Mouse (Mus musculus): ENCODE data around the gene Hmga1. TPM values are rescaled to one million over a fixed set of nuclear protein-coding genes. Genes with fewer than 3 reads are reported as not detected.

Gene Hmga1
- total and polyA plus RNA-seq, 3 experiments: 43.8 to 88.7 (median 83.7) TPM

DNA sequence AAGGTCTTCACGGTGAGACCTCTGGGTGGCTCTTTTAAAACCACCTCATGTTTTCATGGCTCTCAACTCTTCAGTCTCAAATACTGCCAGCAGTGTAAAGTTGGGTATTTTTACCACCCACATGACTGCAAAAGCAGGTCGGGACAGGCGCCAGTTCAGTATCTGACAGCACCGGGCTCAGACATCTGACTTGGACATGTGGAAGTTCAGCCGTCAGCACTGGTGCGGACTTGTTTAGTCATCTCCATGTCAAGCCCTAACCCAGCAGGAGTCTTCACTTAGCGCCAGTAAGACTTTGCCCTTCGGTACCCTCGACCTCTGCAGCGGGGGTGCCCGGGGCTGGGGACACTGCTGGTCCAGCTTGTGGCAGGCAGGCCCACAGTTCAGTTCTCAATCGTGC, 31.0 kb downstream of the Hmga1 start:
- no peak for TF ChIP-seq KAT2A (IDR thresholded peaks at IDR 0.05; ENCODE audit: insufficient replicate concordance, low read length)
- no peak for TF ChIP-seq PAX5 (IDR thresholded peaks at IDR 0.05; ENCODE audit: low read length)
- no peak for TF ChIP-seq POLR2AphosphoS2 (IDR thresholded peaks at IDR 0.05; ENCODE audit: low read depth, low read length)
- TF ChIP-seq CHD1 (IDR thresholded peaks at IDR 0.05; ENCODE audit: low read depth, low read length): no peak
- TF ChIP-seq USF1 (IDR thresholded peaks at IDR 0.05; ENCODE audit: low read depth, low read length): no peak
- no peak for TF ChIP-seq ZKSCAN1 (IDR thresholded peaks at IDR 0.05; ENCODE audit: borderline replicate concordance, low read depth, low read length)
- H3K4me3 ChIP-seq (replicated peaks in 1 of 3; ENCODE audit: low read depth in 2 of 3, low read length in 2 of 3, poor library complexity in 1 of 3): no peak overlapping the region
- H3K27ac ChIP-seq (ENCODE audit: insufficient read depth, low read depth): no peak overlapping the region
- H3K4me1 ChIP-seq (ENCODE audit: control insufficient read depth in 1 of 2, insufficient read depth in 2 of 2): peaks cover 9 to 45% of the 10 kb centered on the region in 2 experiments; a peak in 3 of 4 replicates
- no peaks in the 10 kb centered on the region for H3K9me3 ChIP-seq (replicated peaks; ENCODE audit: low read length)
- H3K4me2 ChIP-seq (ENCODE audit: insufficient read depth, low read depth, poor library complexity, severe bottlenecking): no peak overlapping the region
- DNase-seq (ENCODE audit: extremely low read depth): no peak
- dilution Hi-C loops (cut with MboI; ENCODE audit: extremely low pct_ligation_motif_present, extremely low pct_unique_long_range_greater_than_20kb, low sequenced_read_pairs): no loop called here
- H3K36me3 ChIP-seq (replicated peaks in 1 of 2; ENCODE audit: control insufficient read depth in 1 of 2, insufficient read depth in 1 of 2, low read length in 1 of 2): peaks cover 25 to 88% of the 10 kb centered on the region in 2 experiments
- H3K9ac ChIP-seq (ENCODE audit: insufficient read depth, low read depth): no peak overlapping the region
- no peaks in the 10 kb centered on the region for H3K79me2 ChIP-seq (replicated peaks; ENCODE audit: control insufficient read depth, extremely low read depth, insufficient read depth, poor library complexity, severe bottlenecking)
- no peaks in the 10 kb centered on the region for H3K27me3 ChIP-seq (replicated peaks)
- in situ Hi-C loops (cut with MboI; ENCODE audit: low pct_ligation_motif_present, low pct_unique_long_range_greater_than_20kb, low sequenced_read_pairs): no loop called here

DNA sequence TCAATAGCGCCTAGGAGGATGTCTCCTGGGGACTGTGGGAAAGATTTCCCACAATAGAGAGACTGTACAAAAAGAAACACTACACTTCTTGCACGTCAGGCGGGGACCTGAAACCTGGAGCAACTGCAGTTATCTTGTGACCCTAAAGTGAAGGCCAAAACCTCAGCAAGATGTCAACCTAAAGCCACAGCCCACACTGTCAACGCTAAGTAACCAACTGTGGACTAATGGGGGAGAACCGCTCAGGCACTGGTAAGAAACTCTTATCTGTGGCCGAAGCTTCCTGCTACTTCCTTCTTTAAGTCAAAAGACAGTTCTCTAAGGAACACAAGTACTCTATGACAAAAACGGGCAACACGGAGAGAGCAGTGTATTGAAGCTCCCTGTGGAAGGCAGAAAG, 31.9 kb downstream of the Hmga1 start:
- Histone ChIP-seq H3K9ac (ENCODE audit: insufficient read depth, low read depth) (no peak overlapping the region), H3K27ac (ENCODE audit: insufficient read depth, low read depth) (no peak overlapping the region)
- in situ Hi-C loops (cut with MboI; ENCODE audit: low pct_ligation_motif_present, low pct_unique_long_range_greater_than_20kb, low sequenced_read_pairs): no loop called here

DNA sequence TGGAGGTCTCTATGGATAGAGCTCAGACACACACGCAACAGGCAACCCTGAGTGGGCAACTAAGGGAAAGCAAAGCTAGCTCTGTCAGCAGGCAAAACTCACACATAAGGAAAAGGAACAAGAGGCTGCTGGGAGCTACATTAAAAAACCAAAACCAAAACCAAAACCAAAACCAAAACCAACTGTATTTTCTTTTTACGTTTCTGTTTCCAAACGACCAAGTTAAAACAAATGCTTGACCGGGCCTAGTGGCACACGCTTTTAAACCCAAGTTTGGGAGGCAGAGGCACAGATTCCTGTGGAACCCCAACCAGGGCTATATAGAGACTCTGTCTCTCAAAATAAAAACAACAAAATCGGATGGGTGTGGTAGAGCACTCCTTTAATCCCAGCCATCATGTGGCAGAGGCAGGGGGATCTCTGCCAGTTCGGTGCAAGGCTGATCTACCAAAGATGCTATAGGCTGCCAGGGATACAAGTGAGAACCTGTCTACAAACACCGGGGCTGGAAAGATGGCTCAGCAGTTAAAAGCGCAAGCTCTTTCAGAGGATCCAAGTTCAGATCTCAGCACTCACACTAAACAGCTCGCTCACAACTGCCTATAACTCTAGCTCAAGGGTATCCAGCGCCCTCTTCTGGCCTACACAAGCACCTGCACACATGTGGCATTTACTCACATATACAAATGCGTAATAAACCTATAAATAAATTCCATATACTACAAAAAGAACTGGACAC, 35.7 kb downstream of the Hmga1 start:
- peak overlapping the region; percentile 66 for H3K27ac ChIP-seq (ENCODE audit: insufficient read depth, low read depth)
- dilution Hi-C loops (cut with MboI; ENCODE audit: extremely low pct_ligation_motif_present, extremely low pct_unique_long_range_greater_than_20kb, low sequenced_read_pairs): no loop called here
- H3K36me3 ChIP-seq (replicated peaks in 1 of 2; ENCODE audit: control insufficient read depth in 1 of 2, insufficient read depth in 1 of 2, low read length in 1 of 2): peaks cover 39 to 89% of the 10 kb centered on the region in 2 experiments
- H3K4me3 ChIP-seq (replicated peaks in 1 of 3; ENCODE audit: low read depth in 2 of 3, low read length in 2 of 3, poor library complexity in 1 of 3): no peak overlapping the region
- H3K27me3 ChIP-seq (replicated peaks): no peaks in the 10 kb centered on the region
- in situ Hi-C loops (cut with MboI; ENCODE audit: low pct_ligation_motif_present, low pct_unique_long_range_greater_than_20kb, low sequenced_read_pairs): no loop called here
- peak; percentile 44 for DNase-seq (ENCODE audit: extremely low read depth)
- H3K4me2 ChIP-seq (ENCODE audit: insufficient read depth, low read depth, poor library complexity, severe bottlenecking): peak overlapping the region; percentile 39; the same call in 1 of the 2 replicates
- H3K9me3 ChIP-seq (replicated peaks; ENCODE audit: low read length): no peaks in the 10 kb centered on the region
- H3K9ac ChIP-seq (ENCODE audit: insufficient read depth, low read depth): peak overlapping the region; percentile 37
- no peaks in the 10 kb centered on the region for H3K79me2 ChIP-seq (replicated peaks; ENCODE audit: control insufficient read depth, extremely low read depth, insufficient read depth, poor library complexity, severe bottlenecking)
- peaks cover 8 to 27% of the 10 kb centered on the region in 2 experiments for H3K4me1 ChIP-seq (ENCODE audit: control insufficient read depth in 1 of 2, insufficient read depth in 2 of 2)
- TF ChIP-seq EP300 (IDR thresholded peaks at IDR 0.05; ENCODE audit: low read length) (peak; percentile 43; the same call in 1 of the 2 replicates), USF1 (IDR thresholded peaks at IDR 0.05; ENCODE audit: low read depth, low read length) (no peak), JUND (conservative IDR thresholded peaks at IDR 0.05; ENCODE audit: low read depth, low read length) (no peak), IRF4 (IDR thresholded peaks at IDR 0.05; ENCODE audit: low read depth, low read length) (peak; percentile 55; the same call in 1 of the 2 replicates), CHD2 (IDR thresholded peaks at IDR 0.05; ENCODE audit: low read length) (no peak), KAT2A (IDR thresholded peaks at IDR 0.05; ENCODE audit: insufficient replicate concordance, low read length) (no peak), RAD21 (IDR thresholded peaks at IDR 0.05; ENCODE audit: low read depth, low read length) (peak; percentile 37), BHLHE40 (IDR thresholded peaks at IDR 0.05; ENCODE audit: low read depth, low read length) (0 out of 2 replicates have a peak, but pooled peaks have one; percentile 10), RCOR1 (conservative IDR thresholded peaks at IDR 0.05; ENCODE audit: low read depth, low read length) (0 out of 2 replicates have a peak, but pooled peaks have one; percentile 22), NRF1 (IDR thresholded peaks at IDR 0.05; ENCODE audit: low read depth, low read length) (no peak), ZKSCAN1 (IDR thresholded peaks at IDR 0.05; ENCODE audit: borderline replicate concordance, low read depth, low read length) (no peak), MAZ (IDR thresholded peaks at IDR 0.05; ENCODE audit: low read depth, low read length) (no peak), CHD1 (IDR thresholded peaks at IDR 0.05; ENCODE audit: low read depth, low read length) (no peak), MXI1 (IDR thresholded peaks at IDR 0.05; ENCODE audit: low read depth, low read length) (peak; percentile 59; the same call in 1 of the 2 replicates), CTCF (conservative IDR thresholded peaks at IDR 0.05 in 1 of 2, IDR thresholded peaks at IDR 0.05 in 1 of 2; ENCODE audit: low read depth in 2 of 2, low read length in 2 of 2) (peak; percentile 53 to 60; a peak in 3 of 4 replicates), USF2 (conservative IDR thresholded peaks at IDR 0.05; ENCODE audit: low read depth, low read length) (no peak), GABPA (IDR thresholded peaks at IDR 0.05; ENCODE audit: insufficient replicate concordance, low read depth, low read length) (no peak), HCFC1 (IDR thresholded peaks at IDR 0.05; ENCODE audit: low read depth, low read length) (0 out of 2 replicates have a peak, but pooled peaks have one; percentile 44), NELFE (IDR thresholded peaks at IDR 0.05; ENCODE audit: low read depth, low read length) (no peak), JUN (IDR thresholded peaks at IDR 0.05; ENCODE audit: insufficient read depth, low read depth, low read length) (no peak)

More for the DNA sequence above, 31.9 kb downstream of the Hmga1 start:
- Histone ChIP-seq H3K4me3 (replicated peaks in 1 of 3; ENCODE audit: low read depth in 2 of 3, low read length in 2 of 3, poor library complexity in 1 of 3) (no peak overlapping the region), H3K4me1 (ENCODE audit: control insufficient read depth in 1 of 2, insufficient read depth in 2 of 2) (peaks cover 13 to 41% of the 10 kb centered on the region in 2 experiments), H3K36me3 (replicated peaks in 1 of 2; ENCODE audit: control insufficient read depth in 1 of 2, insufficient read depth in 1 of 2, low read length in 1 of 2) (peaks cover 23 to 86% of the 10 kb centered on the region in 2 experiments), H3K79me2 (replicated peaks; ENCODE audit: control insufficient read depth, extremely low read depth, insufficient read depth, poor library complexity, severe bottlenecking) (no peaks in the 10 kb centered on the region), H3K4me2 (ENCODE audit: insufficient read depth, low read depth, poor library complexity, severe bottlenecking) (no peak overlapping the region), H3K9me3 (replicated peaks; ENCODE audit: low read length) (no peaks in the 10 kb centered on the region), H3K27me3 (replicated peaks) (no peaks in the 10 kb centered on the region)
- no peak for TF ChIP-seq MAX (IDR thresholded peaks at IDR 0.05; ENCODE audit: low read length)
- TF ChIP-seq ZC3H11A (IDR thresholded peaks at IDR 0.05; ENCODE audit: low read depth, low read length): no peak
- no peak for TF ChIP-seq MXI1 (IDR thresholded peaks at IDR 0.05; ENCODE audit: low read depth, low read length)
- no peak for TF ChIP-seq TCF12 (IDR thresholded peaks at IDR 0.05; ENCODE audit: low read depth, low read length)
- DNase-seq (ENCODE audit: extremely low read depth): no peak
- dilution Hi-C loops (cut with MboI; ENCODE audit: extremely low pct_ligation_motif_present, extremely low pct_unique_long_range_greater_than_20kb, low sequenced_read_pairs): no loop called here
